Comparison of ENCODE assay signal across 9 mouse cellular contexts in the genomic region with DNA sequence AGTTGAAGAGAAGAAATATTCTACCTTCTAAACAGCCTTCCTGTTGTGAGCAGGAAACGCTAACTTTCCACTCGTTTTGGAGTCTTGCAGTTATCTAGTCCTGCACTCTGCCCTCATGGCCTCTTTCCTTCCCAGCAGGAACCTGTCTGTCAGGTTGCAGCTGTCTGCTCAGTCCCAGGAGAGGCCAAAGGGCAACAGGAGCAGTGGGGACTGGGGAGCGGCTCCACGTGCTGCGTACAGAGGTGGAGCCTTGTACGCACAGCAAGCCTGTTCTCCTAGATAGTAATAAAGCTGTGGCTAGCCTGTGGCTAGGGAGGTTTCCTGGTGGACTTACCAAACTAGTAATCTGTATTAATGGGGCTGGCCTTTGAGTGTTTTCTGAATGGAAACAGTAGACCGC. TPM values are rescaled to one million over a fixed set of nuclear protein-coding genes. Genes with fewer than 3 reads are reported as not detected.
DNase-seq lines count a peak whose midpoint lies in the region; ATAC-seq and TF ChIP-seq lines count a peak whose summit lies in the region.
"Had no signal": no experiment of that assay in that cellular context is flagged by ENCODE, and none has a peak within 500 bp of the region (broad histone marks: within the 10 kb centered on the region; RNA-seq: fewer than 3 reads in every experiment).

No protein-coding gene starts in this region.

- H3K9ac ChIP-seq in hindbrain, postnatal 0 days (replicated peaks; ENCODE audit: low read length) = no peak overlapping the region
- H3K9ac ChIP-seq in kidney, embryonic 15.5 days = no peak overlapping the region

- H3K4me3 ChIP-seq in hindbrain, embryonic 10.5 days = no peak overlapping the region
- H3K4me3 ChIP-seq in hindbrain, postnatal 0 days (ENCODE audit: low read length) = no peak overlapping the region
- H3K4me3 ChIP-seq in kidney, embryonic 15.5 days (replicated peaks) = no peak overlapping the region

- 12% methylated on average over 7 of the region's 7 CpGs for WGBS in hindbrain, embryonic 10.5 days
- WGBS in hindbrain, postnatal 0 days = 33% methylated on average over 7 of the region's 7 CpGs
- WGBS in kidney, embryonic 15.5 days = 20% methylated on average over 7 of the region's 7 CpGs

- TF ChIP-seq CTCF in hindbrain, postnatal 0 days (IDR thresholded peaks at IDR 0.05; ENCODE audit: low read depth) = no peak

- peaks cover 12% of the 10 kb centered on the region; the same call in 1 of the 2 replicates for H3K36me3 ChIP-seq in hindbrain, embryonic 10.5 days
- H3K36me3 ChIP-seq in hindbrain, postnatal 0 days (ENCODE audit: insufficient read depth, low read length) = no peaks in the 10 kb centered on the region
- H3K36me3 ChIP-seq in kidney, embryonic 15.5 days = peaks cover 16% of the 10 kb centered on the region

- no peak for ATAC-seq in hindbrain, postnatal 0 days
- ATAC-seq in kidney, embryonic 15.5 days (replicated peaks; ENCODE audit: low FRiP score) = peak; percentile 79; the same call in 1 of the 2 replicates
- ATAC-seq in megakaryocyte progenitor cell, adult 5-6 weeks (replicated peaks; ENCODE audit: poor library complexity) = peak; percentile 82
- ATAC-seq in inflammation-experienced regulatory T-cells, adult 6 months = no peak
- ATAC-seq: Patski had no signal

- H3K9me3 ChIP-seq in hindbrain, embryonic 10.5 days = no peaks in the 10 kb centered on the region
- no peaks in the 10 kb centered on the region for H3K9me3 ChIP-seq in hindbrain, postnatal 0 days (ENCODE audit: low read length)
- H3K9me3 ChIP-seq in kidney, embryonic 15.5 days (replicated peaks) = no peaks in the 10 kb centered on the region

- no peak overlapping the region for H3K4me2 ChIP-seq in hindbrain, postnatal 0 days (ENCODE audit: low read depth, low read length)
- H3K4me2 ChIP-seq in kidney, embryonic 15.5 days = no peak overlapping the region

- H3K27me3 ChIP-seq in hindbrain, embryonic 10.5 days (ENCODE audit: insufficient read depth, poor library complexity, severe bottlenecking) = no peaks in the 10 kb centered on the region
- H3K27me3 ChIP-seq in hindbrain, postnatal 0 days (ENCODE audit: insufficient read depth, low read length) = no peaks in the 10 kb centered on the region
- H3K27me3 ChIP-seq in kidney, embryonic 15.5 days = no peaks in the 10 kb centered on the region
- H3K27me3 ChIP-seq: Patski had no signal

- peak overlapping the region; percentile 62 for H3K27ac ChIP-seq in hindbrain, embryonic 10.5 days
- H3K27ac ChIP-seq in hindbrain, postnatal 0 days = no peak overlapping the region
- peak overlapping the region; percentile 85 for H3K27ac ChIP-seq in kidney, embryonic 15.5 days

- DNase-seq in hindbrain, embryonic 10.5 days (ENCODE audit: low spot score) = peak; percentile 57
- DNase-seq in hindbrain, postnatal 0 days (ENCODE audit: low spot score) = no peak
- DNase-seq in c-Kit-positive CD71-negative TER-119-negative erythroid progenitor cells, embryonic 14.5 days (ENCODE audit: low read depth) = peak; percentile 37
- no peak for DNase-seq in ovary, postnatal 36 days (ENCODE audit: low spot score)
- no peak for DNase-seq in cerebellum, postnatal 25 days

- peaks cover 31% of the 10 kb centered on the region for H3K4me1 ChIP-seq in hindbrain, embryonic 10.5 days (replicated peaks)
- no peaks in the 10 kb centered on the region for H3K4me1 ChIP-seq in hindbrain, postnatal 0 days (ENCODE audit: insufficient read depth, low read length)
- peaks cover 40% of the 10 kb centered on the region for H3K4me1 ChIP-seq in kidney, embryonic 15.5 days

RNA-seq across cellular contexts. Expression of gene Synj2, which starts 48.0 kb away (rescaled TPM):
- polyA plus RNA-seq in hindbrain, embryonic 10.5 days (2016; fragmentation: Nextera tagmentation; extraction: Ambion mirVana) = 1.6 and 2.4 TPM in 2 replicates
- total RNA-seq in hindbrain, postnatal 0 days (2014; rRNA removed) = 4.8 and 6.9 TPM in 2 replicates
- polyA plus RNA-seq in hindbrain, postnatal 0 days (2015; fragmentation: Nextera tagmentation; extraction: Ambion mirVana) = 2.1 and 2.9 TPM in 2 replicates
- 3.2 and 3.8 TPM in 2 replicates for polyA plus RNA-seq in kidney, embryonic 15.5 days (2015; fragmentation: Nextera tagmentation; extraction: Ambion mirVana)
- 7.5 and 8.3 TPM in 2 replicates for total RNA-seq in megakaryocyte progenitor cell, adult 5-6 weeks (2015)
- total RNA-seq in megakaryocyte progenitor cell, adult 5-6 weeks (2017) = 9.8 and 11.0 TPM in 2 replicates
- polyA plus RNA-seq in inflammation-experienced regulatory T-cells, adult 6 months (2017; shearing (Covaris generic)) = 10 to 100 TPM; 11.8 to 16.8 (median 16.3) TPM

RNA-seq across cellular contexts. Expression of gene Snx9, which starts 52.0 kb away (rescaled TPM):
- 12.7 and 14.5 TPM in 2 replicates for polyA plus RNA-seq in hindbrain, embryonic 10.5 days (2016; fragmentation: Nextera tagmentation; extraction: Ambion mirVana)
- 6.2 and 12.5 TPM in 2 replicates for total RNA-seq in hindbrain, postnatal 0 days (2014; rRNA removed)
- polyA plus RNA-seq in hindbrain, postnatal 0 days (2015; fragmentation: Nextera tagmentation; extraction: Ambion mirVana) = 6.7 and 7.0 TPM in 2 replicates
- 34.8 and 36.4 TPM in 2 replicates for polyA plus RNA-seq in kidney, embryonic 15.5 days (2015; fragmentation: Nextera tagmentation; extraction: Ambion mirVana)
- 50.4 and 52.7 TPM in 2 replicates for total RNA-seq in megakaryocyte progenitor cell, adult 5-6 weeks (2015)
- 31.3 and 35.4 TPM in 2 replicates for total RNA-seq in megakaryocyte progenitor cell, adult 5-6 weeks (2017)
- 1 to 10 TPM; 2.1 to 2.6 (median 2.6) TPM for polyA plus RNA-seq in inflammation-experienced regulatory T-cells, adult 6 months (2017; shearing (Covaris generic))

Comparison
In these comparisons a context has a peak if more than half of its experiments do, and no peak if none do; other contexts are left out.
1. DNase-seq: peak in hindbrain, embryonic 10.5 days (single experiment) and c-Kit-positive CD71-negative TER-119-negative erythroid progenitor cells, embryonic 14.5 days (single experiment); none in hindbrain, postnatal 0 days (single experiment), ovary, postnatal 36 days (single experiment) and cerebellum, postnatal 25 days (0 of 2).
2. ATAC-seq: peak in kidney, embryonic 15.5 days (single experiment) and megakaryocyte progenitor cell, adult 5-6 weeks (single experiment); none in hindbrain, postnatal 0 days (single experiment) and inflammation-experienced regulatory T-cells, adult 6 months (single experiment).